Mouse (Mus musculus) spleen, postnatal 10 days (tissue): Measurements from ENCODE around the gene Pigu.
A peak's percentile ranks its signal among the peaks of the same experiment; 100 is the strongest.

Experiments used
- DNase-seq, 2 experiments: peaks; one replicate each; pipeline ENCODE4 v3.0.0; 2021 to 2022; ENCODE audit warnings: low spot score in 2 of 2

Pigu gene

DNA sequence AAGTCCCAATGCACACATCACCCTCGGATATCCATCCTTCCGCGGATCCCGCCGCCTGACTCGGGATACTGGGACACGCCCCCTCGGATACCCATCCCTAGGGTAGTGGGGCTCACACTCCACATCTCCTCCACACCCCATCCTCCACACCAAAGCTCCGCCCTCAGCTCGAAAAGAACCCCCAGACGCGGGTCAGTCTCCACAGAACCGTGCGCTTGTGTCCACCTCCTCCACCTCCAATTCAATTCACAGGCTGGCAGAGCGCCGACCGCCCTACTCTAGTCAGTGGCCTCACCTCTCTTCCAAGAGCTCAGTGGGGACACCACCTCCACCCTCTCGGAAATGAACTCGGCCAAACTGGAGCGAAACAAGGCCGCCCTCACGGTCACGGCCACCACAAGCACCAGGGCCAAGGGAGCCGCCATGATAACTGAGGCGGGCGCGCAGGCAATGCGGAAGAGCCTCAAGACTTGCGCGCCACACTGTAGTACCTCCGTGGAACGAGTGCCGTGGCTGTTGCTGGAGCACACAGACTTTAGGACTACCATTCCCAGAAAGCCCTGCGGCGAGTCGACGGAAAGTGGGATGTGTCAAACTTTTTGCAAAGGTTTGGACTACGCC, at the start of gene Pigu:
Gene Pigu, minus strand, starts transcription at position 460 of the 621 bp plus-strand sequence.
- DNase-seq, result peak; percentile 82 to 94

DNA sequence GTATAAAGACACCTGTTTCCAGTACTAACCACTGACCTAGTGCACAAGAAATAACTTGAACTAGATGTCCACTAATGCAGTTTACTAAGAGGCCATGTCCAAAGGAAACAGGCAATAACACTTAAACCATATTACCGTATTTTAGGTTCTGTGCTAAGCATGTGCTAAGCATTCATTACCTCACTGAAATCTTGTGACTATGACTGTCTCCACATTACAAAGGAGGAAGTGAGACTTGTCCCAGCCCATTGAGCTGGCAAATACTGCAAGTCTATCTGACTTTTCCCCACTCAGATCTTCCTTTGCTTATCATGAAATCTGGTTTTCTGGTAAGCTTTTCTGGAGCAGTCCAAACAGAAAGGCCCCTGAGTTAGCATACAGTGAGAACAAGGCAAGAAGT, 47.4 kb upstream of the Pigu start:
- DNase-seq, result no peak

DNA sequence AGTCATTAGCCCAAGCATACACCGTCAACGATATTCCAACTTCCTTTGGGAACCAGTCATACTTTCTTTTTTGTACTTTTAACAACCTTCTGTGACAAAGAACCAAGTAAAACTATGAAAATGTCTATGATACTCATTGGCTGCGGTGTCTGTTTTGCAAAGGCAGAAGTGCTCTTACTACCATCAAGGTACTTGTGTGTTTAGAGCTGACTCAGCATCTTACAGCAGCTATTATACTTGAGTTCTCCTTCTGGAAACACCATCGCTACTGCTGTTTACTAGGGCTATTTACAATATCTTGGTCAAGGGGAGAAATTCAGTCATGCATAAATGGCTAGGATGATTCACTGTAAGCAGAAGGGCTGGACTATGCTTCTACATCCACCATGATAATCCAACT, 44.7 kb upstream of the Pigu start:
- no peak for DNase-seq

DNA sequence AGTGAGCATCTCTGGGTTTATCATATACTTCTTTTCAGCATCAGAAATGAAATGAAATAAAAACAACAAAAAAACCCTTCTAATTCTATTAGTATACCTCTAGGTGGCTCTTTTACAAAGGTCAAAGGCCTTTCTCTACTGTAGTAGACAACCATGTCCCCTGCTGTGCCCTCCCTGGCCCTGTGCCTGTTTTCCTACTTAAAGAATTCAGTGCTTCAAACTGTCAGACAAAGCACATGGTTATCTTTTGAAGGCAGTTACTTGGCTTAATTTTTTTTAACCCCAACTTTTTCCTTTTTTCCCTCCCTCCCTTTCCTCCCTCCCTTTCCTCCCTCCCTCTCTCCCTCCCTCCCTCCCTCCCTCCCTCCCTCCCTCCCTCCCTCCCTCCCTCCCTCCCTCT, 43.0 kb upstream of the Pigu start:
- DNase-seq, result no peak

DNA sequence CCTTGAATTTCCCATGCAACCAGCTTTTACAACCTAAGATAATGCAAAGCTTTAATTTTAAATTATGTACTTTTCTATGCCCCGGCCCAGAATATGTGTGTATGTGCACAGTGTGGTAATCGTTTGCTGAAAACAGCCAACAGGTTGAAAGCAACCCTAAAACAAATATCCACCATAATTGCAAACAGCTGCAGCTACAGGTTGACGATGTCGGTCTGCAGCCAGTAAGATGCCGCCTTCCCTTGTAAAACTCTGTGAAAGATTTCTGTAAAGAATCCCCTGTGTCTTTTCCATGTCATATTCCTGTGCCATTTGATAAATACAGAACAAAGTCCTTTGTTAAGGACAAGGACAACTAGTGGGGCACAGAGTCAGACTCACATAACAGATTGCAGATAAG, 37.4 kb upstream of the Pigu start:
- DNase-seq, result no peak

DNA sequence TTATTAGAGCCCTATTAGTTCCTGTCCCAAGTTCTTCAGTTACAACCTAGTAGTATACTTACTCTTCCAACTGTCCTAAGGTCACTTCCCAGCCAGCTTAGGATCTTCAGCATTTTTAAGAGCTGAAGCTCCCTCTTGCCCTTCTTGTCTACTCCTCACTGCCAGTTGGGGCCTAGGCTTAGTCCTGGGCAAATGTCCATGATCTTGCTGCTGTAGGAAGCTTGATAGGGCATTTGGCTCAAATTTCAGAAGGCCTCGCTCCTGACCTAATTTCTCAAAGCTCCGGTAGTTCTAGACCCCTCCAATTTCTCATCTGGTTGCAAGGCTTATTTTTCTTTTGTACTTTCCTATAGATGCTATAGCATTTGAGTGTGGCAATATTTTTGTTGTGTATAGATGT, 31.3 kb upstream of the Pigu start:
- no peak for DNase-seq

DNA sequence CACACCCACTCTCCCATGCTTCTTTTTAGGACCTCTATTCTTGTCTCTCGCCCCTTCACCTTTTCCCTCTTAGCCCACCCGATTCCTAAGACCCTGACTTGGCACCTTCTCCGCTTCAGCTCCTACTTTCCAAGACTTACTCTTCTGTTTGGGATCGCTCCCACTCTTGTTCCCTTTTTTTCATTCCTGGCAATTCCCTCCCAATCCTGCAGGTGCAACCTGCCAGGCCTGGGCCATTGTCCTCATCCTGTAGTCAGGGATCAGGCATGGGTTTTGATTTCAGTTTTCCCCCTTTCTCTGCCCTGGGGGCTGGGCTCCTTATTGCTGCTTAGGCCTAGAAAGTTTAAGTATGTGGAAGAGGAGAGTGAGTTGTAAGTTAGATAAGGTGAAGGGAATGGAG, 29.8 kb upstream of the Pigu start:
- no peak for DNase-seq

DNA sequence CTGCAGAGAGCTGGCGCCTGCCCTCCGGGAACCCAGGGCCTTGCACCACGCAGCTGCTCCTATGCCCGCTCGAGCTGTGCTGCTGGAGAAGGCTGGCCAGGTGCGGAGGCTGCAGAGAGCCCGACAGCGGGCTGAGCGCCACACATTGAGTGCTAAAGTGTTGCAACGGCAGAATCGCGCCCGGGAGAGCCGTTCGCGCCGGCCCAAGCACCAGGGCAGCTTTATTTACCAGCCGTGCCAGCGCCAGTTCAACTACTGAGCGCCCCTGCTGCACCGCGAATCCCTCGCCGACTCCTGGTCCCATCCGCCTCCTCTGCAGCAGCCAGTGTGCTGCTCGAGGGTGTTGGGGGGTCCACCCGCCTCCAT, 29.3 kb upstream of the Pigu start:
- no peak for DNase-seq

DNA sequence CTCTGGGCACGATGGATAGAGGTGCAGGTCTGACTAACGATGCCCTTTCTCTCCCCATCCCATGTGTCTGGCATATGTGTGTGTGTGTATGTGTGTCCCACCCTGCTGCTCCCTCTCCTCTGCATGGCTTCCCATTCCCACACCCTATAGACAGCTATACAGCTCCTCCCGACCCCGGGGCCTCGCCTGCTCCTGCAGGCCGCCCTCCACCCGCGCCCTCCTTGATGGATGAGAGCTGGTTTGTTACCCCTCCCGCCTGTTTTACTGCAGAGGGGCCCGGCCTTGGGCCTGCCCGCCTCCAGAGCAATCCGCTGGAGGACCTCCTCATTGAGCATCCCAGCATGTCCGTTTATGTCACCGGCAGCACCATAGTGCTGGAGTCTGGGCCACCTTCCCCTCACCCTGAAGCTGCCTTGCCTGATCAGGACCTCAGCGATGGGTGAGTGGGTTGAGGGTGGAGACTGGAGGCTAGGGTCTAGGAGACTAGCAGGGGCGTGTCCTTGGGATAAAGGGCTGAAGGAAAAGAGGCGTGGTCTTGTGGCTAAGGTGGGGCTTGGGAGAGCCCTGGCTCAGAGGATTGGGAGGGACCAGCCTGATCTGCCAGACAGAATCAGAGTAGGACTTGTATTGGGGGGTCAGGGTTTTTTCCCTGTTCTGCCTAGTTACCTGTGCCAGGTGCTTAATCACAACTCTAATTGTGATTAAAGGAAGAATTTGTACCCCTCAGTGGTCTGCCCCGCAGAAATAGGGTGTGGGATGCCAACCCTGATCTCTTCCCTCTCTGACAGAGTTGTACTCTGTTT, 28.7 kb upstream of the Pigu start:
- no peak for DNase-seq

DNA sequence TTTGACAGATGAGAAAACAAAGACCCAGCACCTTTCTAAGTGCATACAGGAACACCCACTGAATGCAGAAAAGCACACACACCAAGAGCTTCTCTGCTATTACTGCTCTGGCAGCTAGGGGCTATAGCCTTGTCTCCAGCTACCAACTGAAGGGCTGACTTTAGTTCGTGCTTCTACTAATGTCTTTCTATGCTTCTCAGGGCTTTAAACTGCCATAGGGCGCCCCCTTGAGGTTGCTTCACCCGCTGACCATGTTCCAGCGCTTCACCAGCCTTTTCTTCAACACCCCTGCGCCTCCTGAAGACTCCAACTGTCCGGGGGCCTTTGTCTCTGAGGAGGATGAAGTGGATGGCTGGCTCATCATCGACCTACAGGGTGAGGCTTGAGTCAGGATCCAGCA, 27.9 kb upstream of the Pigu start:
- peak; percentile 71 to 90 for DNase-seq

DNA sequence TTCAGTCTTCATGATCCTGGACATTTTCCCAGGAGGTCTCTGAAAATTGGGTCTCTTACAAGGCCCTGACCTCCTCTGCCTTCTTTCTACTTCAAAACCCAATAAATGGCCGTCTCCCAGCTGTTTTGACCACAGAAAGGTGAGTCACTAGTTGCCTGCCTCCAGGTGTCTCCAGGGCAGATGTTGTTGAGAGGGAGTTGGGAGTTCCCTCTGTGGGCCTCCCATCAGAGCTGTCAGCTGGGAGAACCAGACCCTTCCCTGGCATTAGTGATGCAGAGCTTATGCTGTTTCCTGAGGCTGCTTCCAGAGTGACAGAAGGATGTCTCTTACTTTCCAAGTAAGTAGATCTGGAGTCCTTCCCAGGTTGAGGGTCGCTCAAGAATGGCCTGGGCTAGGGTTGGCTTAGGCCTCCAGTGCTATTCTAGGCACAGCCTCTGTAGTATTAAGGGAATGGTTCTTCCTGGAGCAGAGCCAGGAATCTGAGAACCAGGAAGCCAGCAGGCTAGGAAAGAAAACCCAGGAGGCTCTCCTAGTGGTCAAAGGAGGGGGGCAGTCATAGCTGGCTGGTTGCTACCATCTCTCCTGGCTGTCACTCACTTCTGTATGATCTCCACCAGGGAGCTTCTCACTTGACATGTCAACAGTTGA, 25.7 kb upstream of the Pigu start:
- DNase-seq, result no peak

DNA sequence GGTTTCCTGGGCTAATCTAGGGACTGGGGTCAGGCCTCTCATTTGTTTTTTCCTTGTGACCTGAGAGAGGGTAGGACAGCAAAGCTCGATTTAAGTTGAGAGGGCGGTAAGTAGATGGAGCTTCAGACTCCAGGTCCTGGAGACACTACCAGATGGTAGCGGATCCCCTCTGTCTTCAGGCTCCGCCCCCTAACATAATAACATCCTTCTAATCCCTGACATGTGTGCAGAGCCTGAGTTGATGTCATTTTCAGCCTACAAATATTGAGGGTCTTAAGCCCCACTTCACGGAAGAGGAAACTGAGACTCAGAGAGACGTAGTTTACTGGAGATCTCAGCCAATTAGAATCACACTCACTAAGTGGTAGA, 25.1 kb upstream of the Pigu start:
- DNase-seq, result no peak

DNA sequence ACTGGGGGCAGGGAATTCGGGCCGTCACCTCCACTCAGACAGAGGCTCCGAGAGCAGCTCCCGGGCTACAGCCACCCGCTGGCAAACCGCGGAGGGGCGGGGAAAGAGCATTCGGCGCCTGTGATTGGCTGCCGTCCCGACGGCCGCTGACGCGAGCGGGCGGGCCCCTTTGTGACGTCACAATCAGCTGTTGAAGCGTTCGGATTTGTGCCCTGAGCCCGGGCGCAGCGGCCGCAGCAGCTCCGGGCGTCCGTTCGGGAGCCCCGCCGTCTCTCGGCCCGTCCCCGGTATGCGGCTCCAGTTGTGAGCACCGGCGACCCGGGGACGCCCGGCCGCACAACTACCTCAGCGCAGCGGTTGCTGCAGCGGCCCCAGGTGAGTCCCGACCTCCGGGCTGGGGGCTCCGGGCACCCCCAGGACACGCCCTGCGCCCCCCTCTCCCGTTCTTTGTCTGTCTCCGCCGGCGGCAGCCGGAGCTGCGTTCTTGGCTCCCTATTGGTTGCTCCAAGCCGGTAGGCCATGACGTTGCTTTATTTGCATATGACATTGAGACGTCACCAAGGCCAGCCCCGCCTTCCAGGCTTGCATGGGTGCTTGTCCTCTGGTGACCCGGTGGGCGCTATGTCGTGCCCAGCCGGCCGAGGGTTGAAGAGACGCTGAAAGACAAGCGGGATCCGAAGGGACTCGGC, 24.6 kb upstream of the Pigu start:
- peak; percentile 95 to 98 for DNase-seq

DNA sequence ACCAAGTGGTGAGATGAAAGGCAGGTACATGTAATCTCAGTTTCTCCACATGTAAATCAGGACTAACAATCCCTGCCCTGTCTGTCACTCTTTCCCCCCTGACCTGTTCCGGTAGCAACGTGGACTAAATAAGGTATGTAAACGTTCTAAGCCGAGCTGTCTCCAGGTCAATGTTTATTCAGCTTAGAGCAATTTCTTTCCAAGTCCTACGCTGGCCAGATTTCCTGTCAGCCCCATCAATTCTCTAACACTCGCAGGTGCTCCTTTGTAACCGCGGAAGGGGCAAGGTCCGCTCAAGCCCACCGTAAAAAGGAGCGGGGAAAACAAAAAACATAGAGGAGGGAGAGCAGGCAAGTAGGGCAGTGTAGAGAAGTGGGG, 23.8 kb upstream of the Pigu start:
- DNase-seq, result no peak

DNA sequence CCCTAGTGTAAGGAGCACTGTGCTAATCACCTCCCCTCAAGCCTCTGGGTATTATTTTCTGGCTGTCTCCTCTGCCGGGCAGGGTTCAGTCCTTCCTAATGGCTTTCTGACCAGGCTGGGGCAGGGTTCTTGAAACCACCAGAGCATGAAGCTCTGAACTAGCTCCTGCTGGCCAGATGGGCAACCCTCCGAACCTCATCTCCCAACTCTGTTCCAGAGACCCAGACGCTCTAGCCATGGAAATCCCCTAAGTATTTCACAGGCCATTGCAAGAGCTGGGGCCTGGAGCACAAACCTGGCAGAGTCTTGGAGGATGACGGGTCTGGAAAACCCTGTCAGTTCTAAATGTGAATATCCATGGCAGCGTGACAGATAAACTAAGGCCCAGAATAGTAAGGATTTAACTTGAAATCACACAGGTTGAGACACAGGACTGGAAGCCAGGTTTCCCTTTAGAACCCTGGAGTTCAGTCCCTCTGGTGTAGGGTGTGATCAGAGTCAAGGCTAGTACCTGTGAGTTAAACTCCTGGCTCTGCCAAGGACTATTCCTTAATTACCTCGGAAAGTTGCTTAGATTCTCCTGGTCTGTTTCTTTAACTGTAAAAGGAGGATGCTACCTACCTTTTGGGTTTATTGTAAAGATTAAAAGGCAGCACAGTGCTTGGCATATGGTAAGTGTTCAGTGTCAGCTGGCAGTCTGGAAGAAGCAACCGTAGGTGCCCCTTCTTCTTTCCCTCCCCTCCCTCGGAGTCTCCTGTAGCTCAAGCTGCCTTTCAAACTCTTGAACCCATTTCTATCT, 23.2 kb upstream of the Pigu start, which contains the start of gene Trp53inp2:
Gene Trp53inp2, plus strand, starts transcription at position 799 of the 799 bp plus-strand sequence.
- DNase-seq, result no peak

DNA sequence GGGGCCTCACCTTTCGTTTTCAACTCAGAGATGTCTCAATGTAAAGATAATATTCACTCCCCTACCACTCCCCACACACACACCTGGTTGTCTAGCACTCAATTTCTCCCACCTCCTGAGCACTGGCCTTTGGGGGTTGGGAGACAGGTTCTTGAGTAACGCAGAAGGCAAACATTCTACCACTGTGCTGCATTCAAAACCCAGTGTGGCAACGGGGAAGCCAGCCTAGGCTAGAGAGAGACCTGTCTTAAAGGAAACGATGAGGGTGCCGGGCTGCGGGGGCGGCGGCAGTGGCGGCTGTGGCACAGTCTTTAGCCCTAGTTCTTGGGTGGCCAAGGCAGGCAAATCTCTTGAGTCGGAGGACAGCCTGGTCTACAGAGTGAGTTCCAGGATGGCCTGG, 19.0 kb upstream of the Pigu start:
- no peak for DNase-seq

DNA sequence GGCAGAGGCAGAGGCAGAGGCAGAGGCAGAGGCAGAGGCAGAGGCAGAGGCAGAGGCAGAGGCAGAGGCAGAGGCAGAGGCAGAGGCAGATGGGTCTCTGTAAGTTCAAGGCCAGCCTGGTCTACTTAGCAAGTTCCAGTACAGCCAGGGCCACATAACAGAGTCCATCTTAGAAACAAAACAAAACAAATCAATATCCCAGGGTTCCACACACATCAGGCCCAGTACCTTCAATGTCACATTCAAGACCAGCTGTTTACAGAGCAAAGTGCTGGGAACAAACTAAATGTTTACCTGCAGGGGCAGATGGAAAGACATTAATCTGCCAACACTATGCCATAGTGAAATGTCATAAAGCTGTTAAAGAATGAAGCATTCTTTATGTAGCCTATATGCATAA, 17.3 kb upstream of the Pigu start:
- DNase-seq, result no peak

DNA sequence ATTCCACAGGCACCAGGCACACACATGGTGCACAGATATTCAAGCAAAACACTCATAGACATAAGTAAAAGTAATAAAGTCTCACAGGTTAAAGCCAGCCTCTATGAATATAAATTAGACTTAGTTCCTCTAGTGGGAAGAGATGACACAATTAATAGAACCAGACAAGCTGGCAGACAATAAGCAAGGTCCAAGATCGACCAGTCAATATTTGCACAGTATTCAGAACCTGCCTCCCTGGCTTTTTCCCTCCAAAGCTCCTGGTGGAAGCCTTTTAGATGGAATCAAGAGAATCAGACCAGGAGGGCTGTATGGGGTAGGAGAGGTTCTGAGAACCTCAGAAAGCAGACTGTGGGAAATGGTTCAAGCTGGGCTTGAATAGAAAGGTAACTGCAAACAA, 16.7 kb upstream of the Pigu start:
- DNase-seq, result no peak

DNA sequence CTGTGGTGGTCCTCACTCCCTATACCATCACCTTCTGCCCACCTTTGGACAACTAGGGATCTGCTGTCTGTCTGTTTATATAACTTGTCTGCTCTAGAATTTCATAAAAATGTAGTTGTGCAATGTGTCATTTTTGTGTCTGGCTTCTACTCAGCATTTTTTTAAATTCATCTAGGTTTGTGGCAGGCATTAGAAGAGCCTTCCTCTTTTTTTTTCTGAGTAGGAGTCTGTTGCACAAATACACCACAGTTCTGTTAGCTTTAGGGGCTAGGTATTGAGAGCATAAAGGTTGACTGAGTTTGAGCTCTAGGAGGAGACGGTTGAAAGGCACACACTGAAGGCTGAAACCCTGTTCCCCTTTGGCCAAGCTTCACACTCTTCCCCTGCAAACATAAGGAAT, 16.1 kb upstream of the Pigu start:
- DNase-seq, result no peak

DNA sequence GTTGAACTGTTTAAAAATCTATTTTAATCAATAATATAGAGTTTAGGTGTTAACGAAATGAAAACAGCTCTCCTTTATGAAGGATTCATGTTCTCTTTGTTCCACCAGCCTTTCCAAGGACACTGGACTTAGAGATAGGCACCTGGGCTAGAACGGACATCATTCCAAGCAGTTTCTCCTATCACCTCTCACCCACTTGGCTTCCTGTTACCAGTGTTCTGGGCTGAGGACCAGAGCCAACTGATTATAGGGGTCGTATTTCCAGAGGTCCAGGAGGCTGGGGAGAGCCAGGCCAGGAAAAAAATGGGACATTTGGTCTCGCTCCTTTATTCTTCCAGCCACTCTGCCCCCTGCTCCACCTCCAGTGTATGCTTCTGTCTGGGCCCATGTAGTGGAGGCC, 15.2 kb upstream of the Pigu start:
- no peak for DNase-seq

DNA sequence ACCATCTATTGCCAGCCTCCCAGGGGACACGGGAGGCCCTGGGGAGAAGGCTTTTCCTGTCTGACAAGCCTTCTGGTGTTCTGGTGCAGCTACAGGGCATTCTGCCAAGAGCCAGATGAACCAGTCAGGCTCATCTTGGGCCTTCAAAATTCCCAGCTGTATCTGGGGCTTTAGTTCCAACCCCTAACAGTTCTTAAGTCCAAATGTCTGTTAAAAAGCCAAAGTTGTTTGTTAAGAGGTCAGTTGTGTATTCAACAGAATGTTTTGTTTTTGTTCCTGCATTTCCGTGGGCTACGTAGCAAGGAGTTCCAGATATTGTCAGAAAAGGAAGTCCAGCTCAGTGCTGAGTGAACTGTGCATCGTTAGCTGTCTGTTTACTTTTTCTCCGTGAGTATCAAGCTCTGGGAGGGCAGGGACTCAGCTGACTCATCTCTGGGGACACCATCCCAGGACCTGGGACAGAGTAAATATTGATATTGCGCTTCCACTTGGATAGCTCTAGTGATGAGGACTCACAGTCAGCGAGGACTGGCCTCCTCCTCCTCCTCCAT, 12.2 kb upstream of the Pigu start:
- no peak for DNase-seq
